Mouse (Mus musculus) embryonic facial prominence, embryonic 11.5 days (tissue): ENCODE results near the gene Eepd1. TPM values are rescaled to one million over a fixed set of nuclear protein-coding genes. Genes with fewer than 3 reads are reported as not detected.

Experiments
- ATAC-seq: fragments of 200-750 bp; cut with Nextera tagmentation; replicated peaks from 2 replicates; pipeline ENCODE4 v1.8.0; 2017; ENCODE audit warnings: low read depth; ENCODE audit not compliant: insufficient number of reproducible peaks, low FRiP score, low TSS enrichment
- DNase-seq: peaks from one replicate; pipeline ENCODE4 v3.0.0-alpha.2; 2015; ENCODE audit warnings: low spot score
- H3K27ac ChIP-seq: fragments of 300-500 bp; sonication (generic); replicated peaks from 2 replicates; pipeline ENCODE4 v1.5.1; 2014; ENCODE audit warnings: mild to moderate bottlenecking, low read depth, low read length, control low read depth
- H3K27me3 ChIP-seq: fragments of 300-500 bp; sonication (generic); 2 replicates; pipeline ENCODE4 v1.6.1; 2014; ENCODE audit warnings: mild to moderate bottlenecking, low read length, moderate library complexity, mixed read lengths; ENCODE audit not compliant: control insufficient read depth, insufficient read depth
- H3K36me3 ChIP-seq: fragments of 300-500 bp; sonication (generic); replicated peaks from 2 replicates; pipeline ENCODE4 v1.6.1; 2014; ENCODE audit warnings: low read depth, mild to moderate bottlenecking, low read length, moderate library complexity, mixed read lengths; ENCODE audit not compliant: control insufficient read depth, insufficient read depth
- H3K4me1 ChIP-seq: fragments of 300-500 bp; sonication (generic); 2 replicates; pipeline ENCODE4 v1.6.1; 2014; ENCODE audit warnings: low read length, mixed read lengths; ENCODE audit not compliant: control insufficient read depth, insufficient read depth
- H3K4me2 ChIP-seq: fragments of 300-500 bp; sonication (generic); 2 replicates; pipeline ENCODE4 v1.6.1; 2014; ENCODE audit warnings: low read depth, mild to moderate bottlenecking, control low read depth, low read length, moderate library complexity
- H3K4me3 ChIP-seq: fragments of 300-500 bp; sonication (generic); 2 replicates; pipeline ENCODE4 v1.5.1; 2014; ENCODE audit warnings: low read depth, low read length, control low read depth
- H3K9ac ChIP-seq: fragments of 300-500 bp; sonication (generic); replicated peaks from 2 replicates; pipeline ENCODE4 v1.6.1; 2014; ENCODE audit warnings: mild to moderate bottlenecking, control low read depth, low read length
- H3K9me3 ChIP-seq: fragments of 300-500 bp; sonication (generic); replicated peaks from 2 replicates; pipeline ENCODE4 v1.6.1; 2016; ENCODE audit warnings: mild to moderate bottlenecking, low read length, inconsistent platforms, mixed read lengths; ENCODE audit not compliant: control insufficient read depth
- WGBS: fragments of 180-500 bp; shearing (Covaris S2); extraction: QIAGEN DNeasy Blood & Tissue Kit; methylation state at CpG from one replicate; pipeline ENCODE4 v1.1.7; 2014; 5-methylcytosine and 5-hydroxymethylcytosine counted together
- polyA plus RNA-seq: library from polyadenylated mRNA; unstranded; fragments of >200 nt; fragmentation: Nextera tagmentation; extraction: Ambion mirVana; gene quantifications from 2 replicates; pipeline ENCODE4 v1.2.1, GENCODE M21; 2014

Eepd1 gene
- polyA plus RNA-seq, 1 experiment from 2014 or later, result 16.1 TPM

DNA sequence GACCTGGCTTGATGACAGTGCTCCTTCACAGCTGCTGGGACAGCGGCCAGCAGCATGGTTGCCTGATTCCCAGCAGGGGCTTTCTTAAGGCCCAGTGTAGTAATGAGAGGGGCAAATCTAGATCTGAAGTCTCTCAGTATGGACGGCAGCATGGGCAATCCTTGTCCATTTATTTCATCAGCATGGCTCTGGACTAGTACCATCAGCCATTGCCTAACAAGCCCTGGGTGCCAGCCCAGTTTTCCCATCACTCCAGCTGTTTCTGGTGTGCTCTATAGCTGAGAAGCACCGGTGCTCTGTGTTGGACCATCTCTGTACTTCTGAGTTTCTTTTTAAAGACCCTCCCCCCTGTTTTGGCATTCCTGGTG, 3.3 kb downstream of the Eepd1 start:
- WGBS, result 71% methylated on average over 3 of the region's 3 CpGs

DNA sequence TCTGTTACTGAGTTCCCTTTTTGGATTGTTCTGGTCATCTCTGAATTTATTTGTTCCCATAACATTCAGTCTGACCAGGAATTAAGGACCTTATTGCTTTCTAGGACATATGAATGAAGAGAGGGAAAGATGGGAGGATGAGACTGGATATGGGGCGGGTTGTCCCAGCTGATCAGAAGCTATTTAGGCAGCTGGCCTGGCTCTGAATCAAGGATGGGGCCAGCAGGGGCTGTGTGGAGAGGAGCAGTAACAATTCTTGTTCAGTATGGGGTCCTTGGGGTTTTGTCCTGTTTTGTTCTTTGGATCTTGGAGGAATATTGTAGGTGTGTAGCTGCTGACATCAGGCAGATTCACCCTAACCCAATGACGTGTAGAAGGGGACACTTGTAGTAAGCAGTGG, 3.7 kb downstream of the Eepd1 start:
- Histone ChIP-seq H3K27me3 (no peaks in the 10 kb centered on the region), H3K9ac (no peak overlapping the region), H3K27ac (no peak overlapping the region), H3K9me3 (no peaks in the 10 kb centered on the region), H3K36me3 (no peaks in the 10 kb centered on the region), H3K4me3 (no peak overlapping the region), H3K4me2 (no peak overlapping the region), H3K4me1 (no peaks in the 10 kb centered on the region)
- 83% methylated on average over 2 of the region's 2 CpGs for WGBS
- ATAC-seq, result no peak
- no peak for DNase-seq

More for the DNA sequence above, 3.3 kb downstream of the Eepd1 start:
- ATAC-seq (no peak), DNase-seq (no peak)
- Histone ChIP-seq H3K36me3 (no peaks in the 10 kb centered on the region), H3K27me3 (no peaks in the 10 kb centered on the region), H3K9ac (peak overlapping the region; percentile 18; the same call in 1 of the 2 replicates), H3K27ac (no peak overlapping the region), H3K4me1 (no peaks in the 10 kb centered on the region), H3K4me2 (peak overlapping the region; percentile 25), H3K9me3 (no peaks in the 10 kb centered on the region), H3K4me3 (0 out of 2 replicates have a peak overlapping the region, but pooled peaks have one; percentile 5)

DNA sequence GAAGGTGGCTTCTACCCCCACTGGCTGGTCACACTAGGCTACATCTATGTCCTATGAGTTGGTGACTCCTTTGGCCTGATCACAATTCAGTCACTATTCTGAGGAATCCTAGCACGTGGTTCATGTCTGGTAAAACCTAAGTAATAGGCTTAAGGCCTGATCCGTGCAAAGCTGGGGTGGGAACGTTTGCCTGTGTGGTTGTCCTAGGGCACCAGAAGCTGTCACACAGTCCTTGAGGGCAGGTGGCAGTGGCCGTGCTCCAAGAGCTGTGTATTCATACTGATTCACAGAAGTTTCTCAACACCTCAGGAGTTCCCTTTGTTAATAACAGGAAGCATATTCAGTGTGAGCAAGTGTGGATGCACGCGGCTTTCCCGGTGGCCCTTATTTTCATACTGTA, 4.1 kb downstream of the Eepd1 start:
- Histone ChIP-seq H3K9me3 (no peaks in the 10 kb centered on the region), H3K27me3 (no peaks in the 10 kb centered on the region), H3K4me1 (no peaks in the 10 kb centered on the region), H3K36me3 (no peaks in the 10 kb centered on the region), H3K27ac (no peak overlapping the region), H3K4me3 (no peak overlapping the region), H3K9ac (no peak overlapping the region), H3K4me2 (no peak overlapping the region)
- no peak for DNase-seq
- no peak for ATAC-seq
- 85% methylated on average over 7 of the region's 7 CpGs for WGBS

DNA sequence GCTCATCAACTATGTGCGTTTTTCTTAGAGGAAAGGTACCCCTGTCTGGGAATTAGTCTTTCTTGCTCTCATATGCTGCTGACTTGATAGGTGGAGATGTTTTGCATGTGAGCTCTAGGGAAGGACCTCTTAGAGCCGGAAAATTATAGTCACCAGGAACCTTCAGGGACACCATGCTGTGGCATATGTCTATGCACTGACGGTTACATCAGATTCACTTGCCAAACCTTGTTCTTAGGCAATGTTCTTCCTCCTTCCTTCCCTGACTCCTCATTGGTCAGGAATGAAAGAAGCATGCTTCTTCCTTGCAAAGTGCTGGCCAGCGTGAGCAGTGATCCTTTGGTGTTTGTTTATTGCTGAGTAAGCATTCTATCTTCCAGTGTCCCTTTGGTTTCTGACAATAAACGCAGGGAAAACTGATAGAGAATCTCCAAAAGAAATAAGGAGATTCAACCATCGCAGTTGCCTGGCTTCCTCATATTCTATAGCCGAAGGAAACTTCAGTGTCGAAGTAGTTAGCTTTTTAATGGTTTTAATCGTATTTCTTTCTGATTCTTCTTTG, 5.0 kb downstream of the Eepd1 start:
- no peak for DNase-seq
- no peak overlapping the region for H3K4me2 ChIP-seq
- H3K4me3 ChIP-seq, result no peak overlapping the region
- H3K9ac ChIP-seq, result no peak overlapping the region
- WGBS, result 86% methylated on average over 9 of the region's 9 CpGs
- ATAC-seq, result no peak
- no peaks in the 10 kb centered on the region for H3K9me3 ChIP-seq
- H3K4me1 ChIP-seq, result no peaks in the 10 kb centered on the region
- no peaks in the 10 kb centered on the region for H3K27me3 ChIP-seq
- no peaks in the 10 kb centered on the region for H3K36me3 ChIP-seq
- H3K27ac ChIP-seq, result no peak overlapping the region

DNA sequence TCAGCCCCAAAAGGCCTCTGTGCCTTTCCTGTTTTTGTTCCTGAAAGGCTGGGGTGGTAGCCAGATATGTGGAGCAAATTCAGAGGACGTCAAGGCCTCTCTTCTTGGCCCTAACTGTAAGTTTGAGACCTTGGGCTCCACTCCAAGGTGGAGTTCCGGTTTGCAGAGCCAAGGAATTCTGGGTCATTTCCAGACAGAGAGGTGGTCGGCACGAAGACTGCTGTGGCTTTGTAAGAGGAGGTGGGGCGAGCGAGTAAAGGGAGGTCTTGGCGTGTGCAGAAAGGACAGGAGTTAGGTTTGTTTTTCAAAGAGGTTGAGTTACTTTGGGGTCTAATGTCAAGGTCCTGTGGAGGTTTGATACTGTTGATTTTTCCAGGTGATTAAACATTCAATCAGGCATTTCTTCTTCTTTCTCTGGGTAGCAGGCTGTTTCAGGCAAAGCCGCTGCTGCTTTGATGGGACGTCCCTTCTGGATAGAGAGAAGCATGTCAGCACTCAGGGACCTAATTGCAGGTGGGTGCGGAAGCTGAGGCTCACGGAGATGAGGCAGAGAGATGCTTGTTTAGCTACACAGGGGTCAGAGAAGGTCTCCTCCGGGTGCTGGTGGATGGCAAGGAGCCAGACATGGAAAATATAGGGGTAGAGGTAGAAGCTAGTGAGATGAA, 6.2 kb downstream of the Eepd1 start:
- Histone ChIP-seq H3K27ac (no peak overlapping the region), H3K36me3 (no peaks in the 10 kb centered on the region), H3K9ac (no peak overlapping the region), H3K27me3 (no peaks in the 10 kb centered on the region), H3K4me3 (no peak overlapping the region), H3K4me1 (no peaks in the 10 kb centered on the region), H3K9me3 (no peaks in the 10 kb centered on the region), H3K4me2 (no peak overlapping the region)
- DNase-seq, result no peak
- 49% methylated on average over 12 of the region's 12 CpGs for whole genome bisulfite sequencing
- no peak for ATAC-seq

DNA sequence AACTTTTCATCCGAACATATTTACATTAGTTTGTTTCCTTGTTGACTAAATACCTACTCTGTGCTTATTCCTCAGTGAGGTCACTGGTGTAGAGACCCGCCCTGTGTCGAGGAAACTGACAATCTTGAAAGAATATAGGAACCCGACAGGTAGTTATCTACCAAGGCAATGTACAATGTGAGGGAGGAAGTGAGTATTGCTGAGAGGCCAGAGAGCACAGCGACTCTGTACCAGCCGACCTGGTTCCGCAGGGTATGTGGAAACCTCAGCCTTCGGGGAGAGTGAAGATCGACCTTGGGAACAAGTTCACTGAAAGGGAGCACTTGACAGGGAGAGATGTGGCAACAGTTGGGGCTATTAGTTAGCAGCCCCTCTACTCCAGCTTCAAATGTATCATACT, 7.2 kb downstream of the Eepd1 start:
- 93% methylated on average over 9 of the region's 9 CpGs for WGBS
- H3K27ac ChIP-seq, result no peak overlapping the region
- no peak for ATAC-seq

DNA sequence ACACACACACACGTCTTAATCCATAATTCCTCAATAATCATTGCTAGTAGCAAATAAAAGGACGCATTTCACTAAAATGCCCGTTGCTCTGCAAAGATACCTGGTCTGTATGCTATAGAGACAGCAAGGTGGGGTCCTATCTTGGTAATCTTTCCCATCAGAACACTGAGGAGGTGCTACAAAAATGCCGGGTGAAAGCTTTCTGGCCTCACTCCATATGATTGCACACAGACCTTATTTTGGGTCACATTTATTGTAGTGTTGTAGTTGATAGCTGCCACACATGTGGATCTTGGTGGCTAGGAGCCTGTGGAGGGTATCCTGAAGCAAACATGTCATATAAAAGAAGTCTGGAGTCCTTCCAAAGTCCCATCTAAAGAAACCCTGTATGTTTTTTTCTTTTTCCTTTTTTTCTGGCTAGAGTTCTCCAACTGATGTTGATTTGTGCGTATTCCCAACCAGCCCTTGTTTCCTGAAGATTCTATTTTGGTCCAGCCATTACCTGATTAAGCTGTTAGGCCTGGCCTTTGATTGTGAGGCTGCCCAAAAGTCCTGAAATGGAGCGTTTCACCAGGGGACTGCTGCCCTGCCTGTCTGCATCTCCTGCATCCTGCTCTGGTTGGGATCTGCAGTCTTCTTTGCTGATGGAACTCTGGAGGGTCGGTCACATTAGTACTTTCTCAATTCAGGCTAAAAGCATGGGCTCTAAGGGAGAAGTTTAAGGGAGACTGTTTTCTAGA, 8.0 kb downstream of the Eepd1 start:
- Histone ChIP-seq H3K27me3 (no peaks in the 10 kb centered on the region), H3K4me2 (no peak overlapping the region), H3K36me3 (no peaks in the 10 kb centered on the region), H3K4me3 (no peak overlapping the region), H3K9ac (no peak overlapping the region), H3K27ac (no peak overlapping the region), H3K4me1 (no peaks in the 10 kb centered on the region), H3K9me3 (no peaks in the 10 kb centered on the region)
- WGBS, result 75% methylated on average over 7 of the region's 7 CpGs
- ATAC-seq (no peak), DNase-seq (no peak)

More for the DNA sequence above, 7.2 kb downstream of the Eepd1 start:
- Histone ChIP-seq H3K4me2 (no peak overlapping the region), H3K9me3 (no peaks in the 10 kb centered on the region), H3K27me3 (no peaks in the 10 kb centered on the region), H3K4me3 (no peak overlapping the region), H3K36me3 (no peaks in the 10 kb centered on the region), H3K4me1 (no peaks in the 10 kb centered on the region), H3K9ac (no peak overlapping the region)
- DNase-seq, result no peak
